Mouse (Mus musculus) bone marrow macrophage, adult 2 months (primary cell): ENCODE data around the gene Gas2l3. TPM values are rescaled to one million over a fixed set of nuclear protein-coding genes. Genes with fewer than 3 reads are reported as not detected.

Source experiments
- H3K27ac ChIP-seq: 2 replicates; pipeline ENCODE4 v1.5.1; 2012; ENCODE audit warnings: low read depth, low read length; ENCODE audit not compliant: insufficient read depth
- H3K4me1 ChIP-seq: 2 replicates; pipeline ENCODE4 v1.6.1; 2012; ENCODE audit warnings: low read length; ENCODE audit not compliant: control insufficient read depth, insufficient read depth
- H3K4me3 ChIP-seq: 2 replicates; pipeline ENCODE4 v1.5.1; 2012; ENCODE audit warnings: mild to moderate bottlenecking, low read length, moderate library complexity; ENCODE audit not compliant: insufficient read depth
- CTCF ChIP-seq: IDR thresholded peaks from 2 replicates; pipeline ENCODE4 v1.5.1; 2012; ENCODE audit warnings: low read depth, mild to moderate bottlenecking, low read length, moderate library complexity
- POLR2A ChIP-seq: IDR thresholded peaks from 2 replicates; pipeline ENCODE4 v1.6.1; 2012; ENCODE audit warnings: mild to moderate bottlenecking, low read depth, low read length, borderline replicate concordance
- polyA plus RNA-seq: library from polyadenylated mRNA; stranded (reverse); fragments of >200 nt; gene quantifications from 2 replicates; pipeline ENCODE4 v1.2.4, GENCODE M21; 2012; ENCODE audit not compliant: missing spikeins, insufficient read depth, insufficient read length

The Gas2l3 gene
- polyA plus RNA-seq, 1 experiment, result 48.2 TPM

GRCm38 (mm10) chr10:89432743-89433142, 11.0 kb downstream of the Gas2l3 start:
- H3K27ac ChIP-seq, result no peak overlapping the region

GRCm38 (mm10) chr10:89430751-89431150, 13.0 kb downstream of the Gas2l3 start:
- no peak overlapping the region for H3K27ac ChIP-seq
- peaks cover 6% of the 10 kb centered on the region; the same call in 1 of the 2 replicates for H3K4me1 ChIP-seq
- TF ChIP-seq POLR2A, result no peak
- no peak for TF ChIP-seq CTCF
- no peak overlapping the region for H3K4me3 ChIP-seq

More at GRCm38 (mm10) chr10:89432743-89433142, 11.0 kb downstream of the Gas2l3 start:
- no peak for TF ChIP-seq POLR2A
- TF ChIP-seq CTCF, result no peak
- peaks cover 14% of the 10 kb centered on the region; the same call in 1 of the 2 replicates for H3K4me1 ChIP-seq
- H3K4me3 ChIP-seq, result no peak overlapping the region

- no peak for TF ChIP-seq POLR2A
- no peak for TF ChIP-seq CTCF
- no peak overlapping the region for H3K4me3 ChIP-seq
- no peaks in the 10 kb centered on the region for H3K4me1 ChIP-seq
- H3K27ac ChIP-seq, result no peak overlapping the region
Measured at GRCm38 (mm10) chr10:89424800-89425393, 18.9 kb downstream of the Gas2l3 start.

DNA sequence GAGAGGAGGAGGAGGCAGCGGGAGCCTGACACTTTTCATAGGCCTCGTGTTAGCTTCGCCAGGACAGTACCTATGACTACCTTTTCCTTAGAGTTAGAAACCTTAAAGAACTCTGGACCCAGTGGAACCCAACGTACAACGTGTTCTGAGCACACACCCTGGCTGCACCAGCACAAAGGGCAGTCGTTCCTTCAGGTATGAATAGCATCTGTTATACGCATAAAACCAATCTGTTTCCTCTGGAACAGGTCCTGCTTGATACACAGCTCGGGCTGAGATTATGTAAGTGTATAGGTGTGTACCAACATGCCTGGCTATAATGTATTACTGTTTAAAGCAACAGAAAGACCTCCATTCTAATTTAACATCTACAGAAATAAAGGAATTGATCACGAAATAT, 19.6 kb downstream of the Gas2l3 start:
- no peak overlapping the region for H3K4me3 ChIP-seq
- H3K4me1 ChIP-seq, result no peaks in the 10 kb centered on the region
- TF ChIP-seq CTCF, result no peak
- no peak for TF ChIP-seq POLR2A
- H3K27ac ChIP-seq, result no peak overlapping the region

DNA sequence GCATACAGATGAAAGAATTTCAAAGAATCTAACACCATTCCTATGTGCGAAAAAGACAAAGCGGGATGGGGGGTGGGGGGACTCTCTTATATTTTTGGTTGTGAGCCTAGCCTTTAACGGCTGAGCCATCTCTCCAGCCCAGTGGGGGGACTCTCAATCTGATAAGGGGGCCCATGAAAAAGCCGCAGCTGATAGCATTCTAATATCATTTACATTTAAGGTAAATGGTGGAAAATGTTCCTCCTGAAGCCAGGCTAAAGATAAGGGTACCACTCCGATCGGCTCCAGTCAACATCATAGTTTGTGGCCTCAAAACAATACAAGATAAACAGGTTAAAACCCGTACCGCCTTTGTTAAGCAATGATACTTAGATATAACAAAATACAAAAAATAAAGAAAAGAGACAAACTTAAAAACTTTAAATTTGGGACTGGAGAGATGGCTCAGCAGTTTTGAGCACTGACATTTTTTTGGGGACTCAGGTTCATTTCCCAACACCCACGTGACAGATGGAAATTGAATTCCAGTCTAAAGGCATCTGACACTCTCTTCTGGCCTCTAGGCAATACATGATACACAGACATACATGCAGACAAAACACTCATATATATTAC, 20.5 kb downstream of the Gas2l3 start:
- Histone ChIP-seq H3K4me3 (no peak overlapping the region), H3K4me1 (no peaks in the 10 kb centered on the region), H3K27ac (no peak overlapping the region)
- no peak for TF ChIP-seq POLR2A
- TF ChIP-seq CTCF, result no peak

DNA sequence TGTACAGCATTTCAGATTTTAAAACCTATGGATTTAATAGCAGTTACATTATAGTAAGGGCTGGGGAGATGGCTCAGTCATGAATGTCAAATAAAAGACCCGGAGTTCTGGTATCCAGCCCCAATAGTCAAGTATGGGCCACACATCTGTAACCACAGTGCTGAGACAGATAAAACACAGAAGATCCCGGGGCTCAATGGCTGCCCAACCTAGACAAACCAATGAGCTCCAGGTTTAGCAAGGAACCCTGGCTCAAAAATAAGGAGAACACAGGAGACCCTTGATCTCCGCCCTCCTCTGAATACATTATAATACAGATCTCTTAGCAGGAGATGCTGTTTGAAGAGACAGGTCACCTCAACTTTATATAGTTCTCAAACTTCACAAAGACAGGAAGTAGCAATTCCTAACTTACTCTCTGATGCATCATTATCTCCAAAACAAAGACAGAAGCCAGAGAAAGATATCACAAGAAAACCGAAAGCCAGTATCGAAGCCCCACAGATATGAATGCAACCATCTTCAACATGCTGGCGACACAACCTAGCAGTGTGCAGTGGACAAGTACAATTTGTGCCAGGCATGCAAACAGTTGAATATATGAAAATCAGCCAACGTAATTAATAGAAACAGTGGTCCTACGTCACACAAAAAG, 21.1 kb downstream of the Gas2l3 start:
- H3K4me3 ChIP-seq, result no peak overlapping the region
- H3K4me1 ChIP-seq, result no peaks in the 10 kb centered on the region
- H3K27ac ChIP-seq, result no peak overlapping the region
- no peak for TF ChIP-seq POLR2A
- no peak for TF ChIP-seq CTCF

GRCm38 (mm10) chr10:89417966-89418365, 25.8 kb downstream of the Gas2l3 start:
- H3K4me1 ChIP-seq, result peaks cover 7% of the 10 kb centered on the region
- TF ChIP-seq POLR2A (no peak), CTCF (no peak)
- no peak overlapping the region for H3K4me3 ChIP-seq
- H3K27ac ChIP-seq, result no peak overlapping the region

DNA sequence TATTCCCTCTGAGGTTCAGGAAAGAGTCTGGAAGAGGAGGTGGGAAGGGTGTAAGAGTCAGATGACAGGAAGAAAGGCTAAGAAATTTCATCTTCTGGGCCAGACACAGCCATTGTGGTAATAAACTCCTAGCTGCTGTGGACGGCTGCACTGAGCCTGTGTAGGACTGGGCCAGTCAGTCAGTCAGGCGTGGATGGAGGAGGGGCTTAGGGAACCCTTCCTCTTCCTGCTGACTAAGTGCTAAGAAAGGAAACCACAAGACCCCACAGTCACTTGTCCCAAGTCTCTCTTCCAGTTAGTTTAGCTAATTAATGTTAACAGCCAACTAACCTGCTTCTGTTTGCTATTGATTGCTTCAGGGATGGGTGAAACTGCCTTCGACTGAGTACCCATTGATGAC, 28.3 kb downstream of the Gas2l3 start:
- Histone ChIP-seq H3K27ac (0 out of 2 replicates have a peak overlapping the region, but pooled peaks have one; percentile 0), H3K4me1 (peaks cover 7% of the 10 kb centered on the region), H3K4me3 (no peak overlapping the region)
- TF ChIP-seq POLR2A (no peak), CTCF (no peak)

DNA sequence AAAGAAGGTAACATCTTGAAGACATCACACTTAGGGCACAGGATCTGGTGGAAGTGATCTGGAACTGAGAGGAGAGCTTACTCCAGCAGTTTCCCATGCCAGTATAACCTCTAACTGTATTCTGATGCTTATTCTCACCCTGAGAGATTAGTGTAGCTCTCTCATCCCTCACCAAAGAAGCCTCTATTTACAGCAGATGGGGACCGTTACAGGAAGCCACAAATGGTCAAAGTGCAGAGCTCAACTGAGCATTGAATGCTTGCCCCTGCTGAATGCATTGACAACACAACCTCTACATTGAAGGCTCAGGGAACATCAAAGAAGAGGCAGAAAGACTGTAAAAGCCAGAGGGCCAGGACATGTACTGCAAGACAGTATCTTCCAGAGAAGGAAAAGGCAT, 36.2 kb downstream of the Gas2l3 start:
- H3K27ac ChIP-seq, result peak overlapping the region; percentile 23; the same call in 1 of the 2 replicates
- H3K4me3 ChIP-seq, result no peak overlapping the region
- TF ChIP-seq POLR2A (no peak), CTCF (no peak)
- H3K4me1 ChIP-seq, result peaks cover 13% of the 10 kb centered on the region
